Mouse (Mus musculus) gonadal fat pad, adult 2 months (tissue): ENCODE results near the gene Spata3. TPM values are rescaled to one million over a fixed set of nuclear protein-coding genes. Genes with fewer than 3 reads are reported as not detected.
"Not testable (repeated sequence)": the region's sequence is repeated elsewhere in the genome, so short reads cannot be mapped to it uniquely, and the experiment has no call there.

ENCODE experiments used
- DNase-seq: peaks from one replicate; pipeline ENCODE4 v3.0.0-alpha.2; 2012; ENCODE audit warnings: low read depth
- polyA plus RNA-seq: library from polyadenylated mRNA; depleted of rRNA; stranded (reverse); fragments of >200 nt; gene quantifications from 2 replicates; pipeline ENCODE4 v1.2.3, GENCODE M21; 2012; rRNA removed

The Spata3 gene
- 18.5 and 30.4 TPM in 2 replicates for polyA plus RNA-seq

DNA sequence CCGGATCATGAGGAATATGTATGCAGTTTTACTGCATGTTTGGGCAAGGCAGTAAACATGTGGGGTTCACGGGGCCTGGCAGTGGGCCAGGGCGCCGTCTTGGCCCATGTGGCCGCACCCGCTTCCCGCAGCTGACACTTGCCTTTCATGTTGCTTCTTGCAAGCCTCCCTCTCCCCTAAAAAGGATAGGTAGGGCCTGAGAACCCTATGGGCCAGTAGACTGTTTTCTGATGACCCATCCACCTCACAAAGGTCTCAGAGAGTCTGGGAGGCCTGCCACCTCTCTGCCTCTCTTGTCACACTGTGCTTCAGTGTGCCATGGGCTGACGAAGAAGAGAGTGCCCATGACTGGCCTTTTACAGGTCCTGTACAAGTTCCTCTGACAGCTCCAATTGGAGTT, at the start of gene Spata3:
TSS of gene Spata3 (plus strand) at position 301 of the 400 bp plus-strand sequence.
- DNase-seq, result no peak

DNA sequence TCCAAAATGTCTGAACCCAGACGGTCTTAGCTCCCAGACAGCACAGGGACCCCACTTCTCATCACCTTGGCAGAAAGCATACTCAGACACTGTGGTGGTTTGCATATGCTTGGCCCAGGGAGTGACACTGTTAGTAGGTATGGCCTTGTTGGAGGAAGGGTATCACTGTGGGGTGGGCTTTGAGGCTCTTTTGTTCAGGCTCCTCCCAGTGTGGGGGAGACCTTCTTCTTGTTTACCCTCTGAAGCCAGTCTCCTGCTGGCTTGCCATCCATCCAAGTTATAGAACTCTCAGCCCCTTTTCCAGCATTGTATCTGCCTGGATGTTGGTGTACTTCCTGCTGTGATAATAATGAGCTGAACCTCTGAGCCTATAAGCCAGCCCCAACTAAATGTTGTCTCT, 47.5 kb upstream of the Spata3 start:
- DNase-seq, result no peak

- no peak for DNase-seq
Observed at GRCm38 (mm10) chr1:85969519-85969918, 47.1 kb upstream of the Spata3 start.

- no peak for DNase-seq
Observed at GRCm38 (mm10) chr1:85971070-85971469, 45.5 kb upstream of the Spata3 start.

DNA sequence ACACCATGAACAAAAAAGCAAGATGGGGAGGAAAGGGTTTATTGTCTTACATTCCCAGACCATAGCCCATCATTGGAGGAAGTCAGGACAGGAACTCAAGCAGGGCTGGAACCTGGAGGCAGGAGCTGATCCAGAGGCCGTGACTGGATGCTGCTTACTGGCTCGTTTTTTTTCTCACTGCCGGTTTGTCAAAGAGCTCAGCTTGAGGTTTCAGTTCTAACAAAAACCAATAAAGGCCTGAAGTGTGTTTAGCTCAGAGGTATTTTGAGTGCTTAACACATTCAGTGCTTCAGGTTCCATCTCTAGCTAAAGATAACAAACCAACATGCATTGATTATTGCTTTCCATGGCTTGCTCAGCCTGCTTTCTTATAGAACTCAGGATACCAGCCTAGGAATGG, 44.3 kb upstream of the Spata3 start:
- no peak for DNase-seq

- no peak for DNase-seq
Observed at GRCm38 (mm10) chr1:85973468-85973877, 43.1 kb upstream of the Spata3 start.

GRCm38 (mm10) chr1:85977709-85978108, 38.9 kb upstream of the Spata3 start:
- DNase-seq, result no peak

- no peak for DNase-seq
Observed at GRCm38 (mm10) chr1:85981738-85982357, 34.8 kb upstream of the Spata3 start.

GRCm38 (mm10) chr1:85985784-85986183, 30.8 kb upstream of the Spata3 start:
- no peak for DNase-seq

GRCm38 (mm10) chr1:85988351-85988750, 28.3 kb upstream of the Spata3 start:
- DNase-seq, result no peak

DNA sequence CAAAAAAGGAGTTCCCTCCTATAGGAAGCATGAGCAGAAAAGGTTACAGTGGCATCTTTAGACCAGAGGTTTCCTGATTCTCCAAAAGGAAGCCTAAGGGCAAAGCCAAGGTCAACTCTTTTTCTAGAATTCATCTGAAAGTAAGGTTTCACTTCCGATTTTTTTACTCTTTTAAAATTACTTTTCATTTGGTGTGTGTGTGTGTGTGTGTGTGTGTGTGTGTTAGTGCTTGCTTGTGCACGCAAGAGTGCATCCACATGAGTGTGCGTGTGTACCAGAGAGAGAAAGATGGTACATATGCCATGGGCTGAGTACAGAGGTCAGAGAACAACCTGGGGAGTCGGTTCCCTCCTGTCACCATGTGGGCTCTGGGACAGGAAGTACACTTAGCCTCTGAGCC, 27.7 kb upstream of the Spata3 start:
- DNase-seq, result not testable (repeated sequence)

DNA sequence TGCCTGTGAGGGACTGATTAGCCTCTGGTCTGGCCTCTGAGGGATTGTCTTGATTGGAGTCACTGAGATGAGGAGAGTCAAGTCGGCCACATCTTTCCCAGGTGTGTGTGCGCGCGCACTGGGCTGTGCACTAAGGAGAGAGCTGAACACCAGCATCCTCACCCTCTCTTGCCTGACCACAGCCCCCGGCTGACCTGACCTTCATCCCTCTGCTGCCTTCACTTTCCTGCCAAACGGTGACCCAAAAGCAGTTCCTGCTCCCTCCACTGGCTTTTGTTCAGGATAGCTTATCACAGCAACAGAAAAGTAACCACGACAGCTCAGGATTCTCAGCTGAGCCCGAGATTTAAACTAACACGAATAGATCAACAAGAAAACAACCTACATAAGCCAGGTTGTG, 24.4 kb upstream of the Spata3 start:
- DNase-seq, result no peak

GRCm38 (mm10) chr1:85993541-85993940, 23.1 kb upstream of the Spata3 start:
- DNase-seq, result no peak

GRCm38 (mm10) chr1:85997221-85997620, 19.4 kb upstream of the Spata3 start:
- DNase-seq, result no peak

- DNase-seq, result no peak
Observed at GRCm38 (mm10) chr1:85998012-85998411, 18.6 kb upstream of the Spata3 start.

GRCm38 (mm10) chr1:85999853-86000570, 16.6 kb upstream of the Spata3 start:
- no peak for DNase-seq

DNA sequence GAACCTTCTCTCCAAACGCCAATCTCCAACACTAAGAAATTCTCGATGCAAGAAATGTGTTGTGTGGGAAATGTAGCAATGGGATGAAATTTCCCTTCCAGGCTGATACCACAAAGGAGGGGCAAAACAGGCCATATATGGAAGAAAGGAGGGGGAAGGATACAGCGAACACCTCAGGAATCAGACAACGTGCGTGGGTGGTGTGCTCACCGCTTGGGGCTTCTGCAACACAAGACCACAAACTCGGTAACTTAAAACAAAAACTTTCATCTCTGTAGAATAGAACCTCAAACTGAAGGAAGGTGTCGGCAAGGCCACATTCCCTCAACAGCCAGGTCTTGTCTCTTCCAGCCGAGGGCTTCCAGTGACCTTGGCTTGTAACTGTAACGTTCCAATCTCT, 11.1 kb upstream of the Spata3 start:
- DNase-seq, result no peak

GRCm38 (mm10) chr1:86006040-86006439, 10.6 kb upstream of the Spata3 start:
- DNase-seq, result no peak

- no peak for DNase-seq
Observed at GRCm38 (mm10) chr1:86007778-86008177, 8.8 kb upstream of the Spata3 start.

DNA sequence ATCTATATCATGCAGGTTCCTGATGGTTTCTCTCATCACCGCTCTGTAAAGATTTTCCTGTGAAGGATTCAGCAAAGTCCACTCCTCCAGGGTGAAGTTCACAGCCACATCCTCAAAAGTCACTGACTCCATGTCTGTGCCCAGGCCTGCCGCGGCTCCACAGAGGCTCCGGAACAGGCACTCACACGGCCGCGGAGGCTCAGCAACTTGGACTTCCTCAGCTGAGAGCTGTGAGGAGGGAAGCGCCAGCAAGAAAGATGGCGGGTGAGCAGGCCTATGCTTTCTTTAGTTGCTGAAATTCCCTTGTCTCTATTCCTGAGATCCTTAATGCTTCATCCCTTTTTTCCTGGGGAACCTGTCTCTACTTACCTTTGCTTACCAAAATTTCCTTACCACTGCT, 858 bp upstream of the Spata3 start:
- not testable (repeated sequence) for DNase-seq

GRCm38 (mm10) chr1:86018235-86019055, 1.8 kb downstream of the Spata3 start:
- no peak for DNase-seq

DNA sequence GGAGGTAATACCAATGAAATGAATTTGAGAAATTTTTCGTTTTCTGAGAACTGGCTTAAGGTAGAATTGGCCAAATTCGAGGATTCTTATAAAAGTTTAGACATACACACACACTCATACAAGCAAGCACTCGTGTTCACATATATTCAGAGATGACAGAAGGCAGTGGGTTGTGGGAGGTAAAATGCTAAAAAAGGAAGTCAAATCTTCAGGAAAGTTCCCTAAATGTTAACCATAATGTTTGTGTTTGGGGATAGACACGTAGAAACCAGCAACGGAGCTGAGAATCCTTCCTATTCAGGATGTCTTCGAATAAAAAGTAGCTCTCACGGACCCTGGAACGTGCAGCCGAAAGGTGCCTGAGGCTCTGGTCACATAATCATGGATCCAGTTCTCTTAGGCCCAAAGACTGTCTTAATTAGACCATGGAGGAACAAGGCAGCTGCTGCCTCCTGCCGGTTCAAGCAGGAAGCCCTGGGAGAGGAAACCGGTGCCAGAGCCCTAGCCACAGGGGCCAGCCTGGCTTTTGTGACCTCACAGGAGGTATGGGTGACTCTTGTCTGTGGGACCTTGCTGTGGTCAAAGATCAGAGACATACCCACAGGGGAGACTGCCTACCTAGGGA, 4.9 kb downstream of the Spata3 start:
- DNase-seq, result no peak
